Mouse (Mus musculus) lung, adult 2 months (tissue): ENCODE data around the gene Pole3. TPM values are rescaled to one million over a fixed set of nuclear protein-coding genes. Genes with fewer than 3 reads are reported as not detected.
"Not testable (repeated sequence)": the region's sequence is repeated elsewhere in the genome, so short reads cannot be mapped to it uniquely, and the experiment has no call there.

ENCODE experiments used
- DNase-seq: peaks from one replicate; pipeline ENCODE4 v3.0.0; 2022
- H3K4me1 ChIP-seq: fragments of 200-500 bp; 2 replicates; pipeline ENCODE4 v1.6.1; 2011; ENCODE audit warnings: low read length; ENCODE audit not compliant: control insufficient read depth, insufficient read depth
- H3K4me3 ChIP-seq: fragments of 200-500 bp; replicated peaks from 2 replicates; pipeline ENCODE3; 2011; ENCODE audit warnings: low read depth, mild to moderate bottlenecking, control low read depth, low read length; ENCODE audit errors: extremely low read depth
- CTCF ChIP-seq: fragments of 200-500 bp; IDR thresholded peaks from 2 replicates; pipeline ENCODE4 v1.5.1; 2011; ENCODE audit warnings: mild to moderate bottlenecking, low read length, control low read depth; ENCODE audit not compliant: insufficient read depth
- POLR2A ChIP-seq: fragments of 200-500 bp; IDR thresholded peaks from 2 replicates; pipeline ENCODE4 v1.6.1; 2011; ENCODE audit warnings: low read depth, mild to moderate bottlenecking, control low read depth, low read length, borderline replicate concordance; ENCODE audit errors: extremely low read depth
- WGBS: fragments of 180-500 bp; shearing (Covaris S2); methylation state at CpG from one replicate; pipeline ENCODE4 v1.1.7; 2018; 5-methylcytosine and 5-hydroxymethylcytosine counted together
- polyA plus RNA-seq: library from polyadenylated mRNA; depleted of rRNA; stranded (reverse); fragments of >200 nt; gene quantifications from 2 replicates; pipeline ENCODE4 v1.2.3, GENCODE M21; 2012; rRNA removed

Pole3 gene
- polyA plus RNA-seq, 1 experiment, result 16.1 TPM

DNA sequence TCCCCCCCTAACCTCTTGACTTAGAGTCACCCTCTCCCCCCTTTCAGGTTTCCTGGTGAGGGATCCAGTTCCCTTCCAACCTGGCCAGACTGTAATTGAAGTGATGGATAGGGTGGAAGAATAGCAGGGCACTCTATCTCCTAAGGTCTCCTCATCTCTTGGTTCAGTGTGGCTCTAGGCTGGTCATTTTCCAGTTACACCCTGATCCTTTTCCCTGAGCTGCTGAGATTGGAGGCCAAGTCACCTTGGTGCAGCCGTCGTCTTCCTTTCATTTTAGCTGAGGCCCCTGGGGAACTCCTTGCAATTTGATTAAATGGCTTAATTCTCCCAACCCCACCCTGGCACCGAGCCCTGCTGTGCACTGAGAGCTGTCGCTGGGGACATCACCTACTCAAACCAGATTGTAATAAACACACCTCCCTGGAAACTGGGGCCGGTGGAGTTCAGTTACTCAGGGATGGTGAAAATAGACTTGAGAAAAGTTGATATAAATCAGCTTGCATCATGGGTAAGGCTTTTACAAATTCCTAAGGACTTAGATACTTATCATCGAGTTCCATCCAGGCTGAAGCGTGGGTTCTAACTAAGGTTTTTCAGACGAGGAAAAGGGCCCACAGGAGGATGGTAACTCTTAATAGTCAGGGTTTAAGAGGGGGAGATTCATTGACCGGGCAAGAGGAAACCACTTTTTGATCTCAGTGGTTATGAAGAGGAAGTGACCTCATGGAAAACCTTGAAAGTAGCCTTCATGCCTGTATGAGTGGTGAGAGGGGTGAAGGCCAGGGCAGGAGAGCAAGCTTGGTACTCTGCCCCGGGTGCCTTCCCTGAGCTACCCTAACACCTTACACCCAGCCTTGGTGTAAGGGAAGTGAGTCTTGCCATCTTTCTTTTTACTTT, 43.9 kb downstream of the Pole3 start:
- TF ChIP-seq CTCF, result no peak
- TF ChIP-seq POLR2A, result no peak
- Histone ChIP-seq H3K4me1 (peaks cover 3% of the 10 kb centered on the region), H3K4me3 (no peak overlapping the region)
- WGBS, result 19% methylated on average over 10 of the region's 10 CpGs
- no peak for DNase-seq

DNA sequence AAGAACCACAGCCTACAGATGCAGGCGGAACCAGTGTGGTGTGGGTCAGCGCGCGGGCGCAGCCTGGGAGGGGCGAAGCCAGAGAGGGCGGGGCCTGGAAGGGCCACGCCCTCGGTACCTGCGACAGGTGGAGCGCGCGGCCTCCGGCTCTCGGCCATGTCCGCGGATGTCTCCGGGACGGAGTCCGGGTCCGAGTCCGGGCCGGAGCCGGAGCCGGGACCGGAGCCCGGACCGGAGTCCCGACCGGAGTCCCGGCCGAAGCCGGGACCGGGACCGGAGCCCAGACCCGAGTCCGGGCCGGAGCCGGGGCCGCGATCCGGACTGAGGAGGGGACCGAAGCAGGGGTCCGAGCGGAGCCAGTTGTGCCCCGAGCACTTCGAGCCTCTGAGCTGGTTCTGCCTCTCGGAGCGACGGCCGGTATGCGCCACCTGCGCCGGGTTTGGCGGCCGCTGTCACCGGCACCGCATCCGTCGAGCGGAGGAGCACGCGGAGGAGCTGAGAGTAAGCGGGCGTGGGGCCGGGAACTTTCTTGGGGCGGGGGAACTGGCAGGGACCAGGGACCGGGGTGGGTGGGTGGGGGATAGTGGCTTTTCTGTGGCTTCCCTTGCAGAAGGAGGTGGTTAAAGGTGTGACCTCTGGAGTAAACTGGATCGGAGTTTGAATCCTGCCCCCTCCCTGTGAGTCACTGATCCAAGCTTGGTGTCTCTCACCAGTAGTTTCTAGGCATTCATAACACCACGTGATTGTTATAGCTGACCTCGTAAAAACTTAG, 44.7 kb downstream of the Pole3 start, which contains the start of gene Bspry:
Bspry (plus strand) TSS at position 117 of the 772 bp plus-strand sequence.
- DNase-seq, result peak; percentile 68
- H3K4me1 ChIP-seq, result peaks cover 7% of the 10 kb centered on the region
- 2% methylated on average over 71 of the region's 71 CpGs for WGBS
- peak within 1 kb of the TSS; percentile 62 for H3K4me3 ChIP-seq
- TF ChIP-seq CTCF, result no peak
- no peak for TF ChIP-seq POLR2A

GRCm38 (mm10) chr4:62479593-62479936, 45.3 kb downstream of the Pole3 start:
- 10% methylated on average over 11 of the region's 11 CpGs for WGBS
- not testable (repeated sequence) for H3K4me1 ChIP-seq, DNase-seq
- TF ChIP-seq CTCF, result 0 out of 2 replicates have a peak, but pooled peaks have one; percentile 30
- peak overlapping the region; percentile 62 for H3K4me3 ChIP-seq

GRCm38 (mm10) chr4:62477542-62478244, 47.2 kb downstream of the Pole3 start:
- TF ChIP-seq CTCF (no peak), POLR2A (no peak)
- WGBS, result 59% methylated on average over 6 of the region's 6 CpGs
- H3K4me3 ChIP-seq, result no peak overlapping the region
- H3K4me1 ChIP-seq, result peaks cover 7% of the 10 kb centered on the region
- no peak for DNase-seq

DNA sequence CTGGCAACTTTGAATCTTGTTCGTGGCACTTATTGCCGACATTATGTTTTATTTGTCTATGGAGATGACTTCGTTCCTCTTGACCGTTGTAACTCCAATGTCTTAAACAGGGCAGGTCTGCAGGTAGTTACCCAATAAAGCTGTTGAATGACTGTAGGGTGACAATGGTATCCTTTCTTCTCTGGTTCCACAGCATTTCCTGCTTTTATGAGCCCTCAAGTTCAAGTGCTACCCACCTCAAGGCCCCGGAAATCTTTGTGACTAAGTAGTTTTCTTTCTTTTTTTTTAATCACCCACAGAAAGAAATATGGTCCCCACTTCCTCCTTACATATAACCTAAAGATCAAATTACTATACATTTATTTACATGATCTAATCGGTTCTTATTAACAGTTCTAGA, 49.1 kb downstream of the Pole3 start:
- WGBS, result 62% methylated on average over 6 of the region's 6 CpGs
- H3K4me3 ChIP-seq, result no peak overlapping the region
- TF ChIP-seq CTCF (no peak), POLR2A (no peak)
- DNase-seq, result no peak
- peaks cover 7% of the 10 kb centered on the region for H3K4me1 ChIP-seq

GRCm38 (mm10) chr4:62475131-62475530, 49.7 kb downstream of the Pole3 start:
- no peak for DNase-seq
- 36% methylated on average over 2 of the region's 2 CpGs for WGBS
- Histone ChIP-seq H3K4me1 (peaks cover 7% of the 10 kb centered on the region), H3K4me3 (no peak overlapping the region)
- TF ChIP-seq CTCF (no peak), POLR2A (no peak)

Other genes starting within 250 kb of the Pole3 start
- gene Fkbp15, start 164.5 kb downstream of the Pole3 start, polyA plus RNA-seq, result 35.6 and 41.5 TPM in 2 replicates
- gene Slc31a1, start 164.3 kb downstream of the Pole3 start, polyA plus RNA-seq, result 23.2 and 29.3 TPM in 2 replicates
- gene Cdc26, start 116.4 kb downstream of the Pole3 start, polyA plus RNA-seq, result 20.9 and 31.5 TPM in 2 replicates
- 6.3 and 7.9 TPM in 2 replicates for gene Prpf4, start 116.3 kb downstream of the Pole3 start, polyA plus RNA-seq
- gene Rnf183, start 89.8 kb downstream of the Pole3 start, polyA plus RNA-seq, result 1.0 and 1.7 TPM in 2 replicates
- 4.0 and 4.2 TPM in 2 replicates for gene Wdr31, start 54.2 kb downstream of the Pole3 start, polyA plus RNA-seq
- gene Bspry, start 45.0 kb downstream of the Pole3 start, polyA plus RNA-seq, result 26.0 and 31.0 TPM in 2 replicates
- gene Hdhd3, start 21.6 kb downstream of the Pole3 start, polyA plus RNA-seq, result 10.0 and 14.1 TPM in 2 replicates
- 139 and 141 TPM in 2 replicates for gene Alad, start 5.2 kb downstream of the Pole3 start, polyA plus RNA-seq
- 0.08 and 0.15 TPM in 2 replicates for gene 4933430I17Rik, start 301 bp upstream of the Pole3 start, polyA plus RNA-seq
- 97.1 and 104 TPM in 2 replicates for gene Rgs3, start 34.8 kb upstream of the Pole3 start, polyA plus RNA-seq